Mouse (Mus musculus): ENCODE data around the gene AC109138.7. TPM values are rescaled to one million over a fixed set of nuclear protein-coding genes. Genes with fewer than 3 reads are reported as not detected.

AC109138.7 gene
- total and polyA plus RNA-seq, 3 experiments: not detected

GRCm38 (mm10) chr19:4211891-4212588, 2.1 kb upstream of the AC109138.7 start:
- Histone ChIP-seq H3K27ac (no peak overlapping the region), H3K4me3 (no peak overlapping the region), H3K36me3 (ENCODE audit: control insufficient read depth, insufficient read depth, low read length) (no peaks in the 10 kb centered on the region), H3K79me2 (replicated peaks; ENCODE audit: control insufficient read depth, insufficient read depth, low read length) (no peaks in the 10 kb centered on the region), H3K27me3 (ENCODE audit: control insufficient read depth, insufficient read depth, low read length) (no peaks in the 10 kb centered on the region), H3K4me1 (ENCODE audit: control insufficient read depth, insufficient read depth, low read length) (peaks cover 8% of the 10 kb centered on the region), H3K9ac (ENCODE audit: low read depth, low read length) (no peak overlapping the region)
- 75% methylated on average over 4 of the region's 4 CpGs for WGBS
- no peak for DNase-seq
- no peak for TF ChIP-seq EP300 (IDR thresholded peaks at IDR 0.05; ENCODE audit: insufficient read depth, low read depth, low read length)
- TF ChIP-seq POLR2A (IDR thresholded peaks at IDR 0.05; ENCODE audit: insufficient read depth, low read depth, low read length): no peak
- no peak for TF ChIP-seq CTCF (IDR thresholded peaks at IDR 0.05)
- intact Hi-C loops (cut with DNase I): no loop called here

DNA sequence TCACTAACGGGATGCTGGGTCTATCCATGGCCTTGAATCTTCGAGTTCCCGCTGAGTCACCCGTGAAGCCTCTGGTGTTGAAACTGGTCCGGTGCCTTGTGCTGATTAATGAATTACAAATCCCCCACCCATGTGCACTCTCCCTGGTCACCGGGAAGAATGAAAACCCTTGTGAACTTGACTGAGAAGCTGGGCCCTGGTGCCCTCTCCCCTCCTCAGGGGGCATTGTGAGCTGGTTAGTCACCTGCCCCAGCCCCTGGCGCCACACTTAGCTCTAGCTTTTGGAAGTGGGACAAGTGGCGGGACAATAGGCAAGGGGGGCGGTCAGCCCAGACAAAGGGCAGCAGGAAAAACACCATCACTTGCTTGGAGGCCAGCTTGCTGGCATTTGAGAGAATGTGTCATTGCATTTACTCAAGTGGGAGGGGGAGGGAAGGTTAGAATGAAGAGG, 608 bp upstream of the AC109138.7 start:
- Histone ChIP-seq H3K27me3 (ENCODE audit: control insufficient read depth, insufficient read depth, low read length) (no peaks in the 10 kb centered on the region), H3K27ac (no peak overlapping the region), H3K36me3 (ENCODE audit: control insufficient read depth, insufficient read depth, low read length) (no peaks in the 10 kb centered on the region), H3K4me3 (no peak overlapping the region), H3K79me2 (replicated peaks; ENCODE audit: control insufficient read depth, insufficient read depth, low read length) (no peaks in the 10 kb centered on the region), H3K9ac (ENCODE audit: low read depth, low read length) (no peak overlapping the region), H3K4me1 (ENCODE audit: control insufficient read depth, insufficient read depth, low read length) (peaks cover 8% of the 10 kb centered on the region)
- intact Hi-C loops (cut with DNase I): no loop called here
- TF ChIP-seq EP300 (IDR thresholded peaks at IDR 0.05; ENCODE audit: insufficient read depth, low read depth, low read length) (no peak), POLR2A (IDR thresholded peaks at IDR 0.05; ENCODE audit: insufficient read depth, low read depth, low read length) (no peak), CTCF (IDR thresholded peaks at IDR 0.05) (no peak)
- no peak for DNase-seq
- 18% methylated on average over 9 of the region's 9 CpGs for WGBS

DNA sequence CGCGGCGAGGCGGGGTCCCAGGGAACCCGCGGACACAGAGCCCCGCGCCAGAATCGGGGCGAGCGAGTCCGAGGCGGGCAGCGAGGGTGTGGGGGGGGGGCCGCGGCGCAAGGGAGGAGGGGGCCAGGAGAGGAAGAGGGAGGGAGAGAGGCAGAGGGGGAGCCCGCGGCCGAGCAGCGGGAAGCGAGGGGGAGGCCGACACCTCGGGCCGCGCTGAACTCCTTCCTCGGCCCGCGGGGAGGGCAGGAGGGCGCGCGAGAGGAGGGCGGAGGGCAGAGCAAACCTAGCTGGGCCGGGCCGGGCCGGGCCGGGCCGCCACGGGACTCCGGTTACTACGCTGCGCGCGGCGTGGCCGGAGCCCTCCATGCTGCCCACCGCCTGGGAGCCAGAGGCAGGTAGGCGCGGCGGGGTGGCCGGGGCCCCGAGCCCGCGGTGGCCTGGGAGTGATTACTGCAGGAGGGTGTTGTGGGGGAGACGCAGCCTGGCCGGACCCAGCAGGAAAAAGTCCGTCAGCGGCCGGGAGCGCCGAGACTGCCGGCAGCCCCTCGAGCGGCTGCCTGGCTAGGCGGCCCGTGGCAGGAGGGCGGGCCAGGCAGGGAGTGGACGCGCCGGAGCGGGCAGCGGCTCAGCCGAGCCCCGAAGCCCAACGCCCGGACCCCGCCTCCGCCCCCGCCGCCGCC, 754 bp downstream of the AC109138.7 start:
- TF ChIP-seq POLR2A (IDR thresholded peaks at IDR 0.05; ENCODE audit: insufficient read depth, low read depth, low read length): no peak
- TF ChIP-seq EP300 (IDR thresholded peaks at IDR 0.05; ENCODE audit: insufficient read depth, low read depth, low read length): no peak
- H3K27ac ChIP-seq: peak overlapping the region; percentile 71
- H3K27me3 ChIP-seq (ENCODE audit: control insufficient read depth, insufficient read depth, low read length): no peaks in the 10 kb centered on the region
- H3K79me2 ChIP-seq (replicated peaks; ENCODE audit: control insufficient read depth, insufficient read depth, low read length): no peaks in the 10 kb centered on the region
- H3K4me3 ChIP-seq: peak overlapping the region; percentile 72
- no peaks in the 10 kb centered on the region for H3K36me3 ChIP-seq (ENCODE audit: control insufficient read depth, insufficient read depth, low read length)
- intact Hi-C loops (cut with DNase I): no loop called here
- DNase-seq: no peak
- H3K4me1 ChIP-seq (ENCODE audit: control insufficient read depth, insufficient read depth, low read length): peaks cover 8% of the 10 kb centered on the region
- WGBS: under 1% methylated on average over 71 of the region's 81 CpGs
- peak overlapping the region; percentile 97 for H3K9ac ChIP-seq (ENCODE audit: low read depth, low read length)

DNA sequence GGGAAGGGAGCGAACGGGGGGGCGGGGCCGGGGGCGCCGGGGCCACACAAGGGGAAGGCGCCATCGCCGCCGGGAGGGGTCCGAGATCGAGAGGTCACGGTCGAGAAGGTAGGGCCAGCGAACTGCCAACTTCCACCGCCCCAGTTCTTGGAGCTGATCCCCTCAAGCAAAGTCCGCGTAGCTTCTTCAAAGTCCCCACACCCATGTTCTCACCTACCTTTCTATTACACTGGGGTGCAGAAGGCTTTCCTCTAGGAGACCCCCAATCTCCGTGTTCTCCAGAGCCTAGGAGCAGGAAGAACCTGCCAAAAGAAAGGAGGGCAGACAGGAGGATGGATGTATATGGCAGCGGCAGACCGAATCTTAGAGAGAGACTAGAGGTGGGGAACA, 1.3 kb downstream of the AC109138.7 start:
- no peak for TF ChIP-seq EP300 (IDR thresholded peaks at IDR 0.05; ENCODE audit: insufficient read depth, low read depth, low read length)
- TF ChIP-seq CTCF (IDR thresholded peaks at IDR 0.05): no peak
- TF ChIP-seq POLR2A (IDR thresholded peaks at IDR 0.05; ENCODE audit: insufficient read depth, low read depth, low read length): no peak
- Histone ChIP-seq H3K36me3 (ENCODE audit: control insufficient read depth, insufficient read depth, low read length) (no peaks in the 10 kb centered on the region), H3K79me2 (replicated peaks; ENCODE audit: control insufficient read depth, insufficient read depth, low read length) (no peaks in the 10 kb centered on the region), H3K4me1 (ENCODE audit: control insufficient read depth, insufficient read depth, low read length) (peaks cover 8% of the 10 kb centered on the region), H3K27ac (no peak overlapping the region; the same call in 1 of the 2 replicates), H3K27me3 (ENCODE audit: control insufficient read depth, insufficient read depth, low read length) (no peaks in the 10 kb centered on the region), H3K9ac (ENCODE audit: low read depth, low read length) (peak overlapping the region; percentile 97), H3K4me3 (peak overlapping the region; percentile 72)
- WGBS: 4% methylated on average over 20 of the region's 21 CpGs
- no peak for DNase-seq
- intact Hi-C loops (cut with DNase I): no loop called here

- 21% methylated on average over 14 of the region's 14 CpGs for WGBS
- no peak overlapping the region for H3K4me3 ChIP-seq
Observed at GRCm38 (mm10) chr19:4216041-4216685, 2.0 kb downstream of the AC109138.7 start.

DNA sequence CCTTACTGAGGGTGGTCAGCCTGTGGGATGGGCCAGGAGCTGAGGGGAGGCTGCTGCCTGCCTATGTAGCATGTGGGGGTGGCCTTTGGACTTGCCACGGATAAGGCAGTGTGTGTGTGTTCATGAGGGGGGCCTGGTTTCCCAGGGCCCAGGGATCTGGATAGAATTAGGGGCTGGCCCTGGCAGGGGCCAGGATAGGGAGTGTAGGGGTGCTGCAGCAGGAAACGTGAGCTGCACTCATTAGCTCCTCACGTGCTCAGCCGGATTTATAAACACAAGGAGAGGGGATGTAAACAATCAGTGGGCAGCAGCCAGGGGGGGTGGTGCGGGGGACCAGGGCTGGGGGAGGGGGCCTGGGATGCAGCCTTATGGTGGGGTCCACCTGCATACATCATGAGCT, 3.0 kb downstream of the AC109138.7 start:
- H3K4me1 ChIP-seq (ENCODE audit: control insufficient read depth, insufficient read depth, low read length): peaks cover 13% of the 10 kb centered on the region

More at GRCm38 (mm10) chr19:4216041-4216685, 2.0 kb downstream of the AC109138.7 start:
- no peaks in the 10 kb centered on the region for H3K27me3 ChIP-seq (ENCODE audit: control insufficient read depth, insufficient read depth, low read length)
- H3K4me1 ChIP-seq (ENCODE audit: control insufficient read depth, insufficient read depth, low read length): peaks cover 12% of the 10 kb centered on the region
- H3K27ac ChIP-seq: no peak overlapping the region
- H3K9ac ChIP-seq (ENCODE audit: low read depth, low read length): no peak overlapping the region
- H3K36me3 ChIP-seq (ENCODE audit: control insufficient read depth, insufficient read depth, low read length): no peaks in the 10 kb centered on the region
- peak; percentile 69 for TF ChIP-seq CTCF (IDR thresholded peaks at IDR 0.05)
- no peak for TF ChIP-seq POLR2A (IDR thresholded peaks at IDR 0.05; ENCODE audit: insufficient read depth, low read depth, low read length)
- intact Hi-C loops (cut with DNase I): no loop called here
- DNase-seq: no peak
- H3K79me2 ChIP-seq (replicated peaks; ENCODE audit: control insufficient read depth, insufficient read depth, low read length): no peaks in the 10 kb centered on the region

More for the DNA sequence above, 3.0 kb downstream of the AC109138.7 start:
- H3K79me2 ChIP-seq (replicated peaks; ENCODE audit: control insufficient read depth, insufficient read depth, low read length): no peaks in the 10 kb centered on the region
- H3K27me3 ChIP-seq (ENCODE audit: control insufficient read depth, insufficient read depth, low read length): no peaks in the 10 kb centered on the region
- TF ChIP-seq CTCF (IDR thresholded peaks at IDR 0.05) (no peak), EP300 (IDR thresholded peaks at IDR 0.05; ENCODE audit: insufficient read depth, low read depth, low read length) (no peak), POLR2A (IDR thresholded peaks at IDR 0.05; ENCODE audit: insufficient read depth, low read depth, low read length) (no peak)
- H3K36me3 ChIP-seq (ENCODE audit: control insufficient read depth, insufficient read depth, low read length): no peaks in the 10 kb centered on the region
- intact Hi-C loops (cut with DNase I): no loop called here
- no peak overlapping the region for H3K4me3 ChIP-seq
- 59% methylated on average over 5 of the region's 5 CpGs for WGBS
- H3K9ac ChIP-seq (ENCODE audit: low read depth, low read length): no peak overlapping the region
- no peak overlapping the region for H3K27ac ChIP-seq
- no peak for DNase-seq
